Mouse (Mus musculus) forebrain, embryonic 10.5 days (tissue): ENCODE results near the gene Zfp93. TPM values are rescaled to one million over a fixed set of nuclear protein-coding genes. Genes with fewer than 3 reads are reported as not detected.
A peak's percentile ranks its signal among the peaks of the same experiment; 100 is the strongest.

Source experiments
- DNase-seq: peaks from one replicate; pipeline ENCODE4 v3.0.0-alpha.2; 2017; ENCODE audit warnings: low spot score; ENCODE audit errors: extremely low spot score
- H3K27ac ChIP-seq: fragments of 300-500 bp; sonication (generic); 2 replicates; pipeline ENCODE4 v1.5.1; 2016; ENCODE audit warnings: mild to moderate bottlenecking
- H3K27me3 ChIP-seq: fragments of 300-500 bp; sonication (generic); 2 replicates; pipeline ENCODE4 v1.6.1; 2016; ENCODE audit warnings: mild to moderate bottlenecking; ENCODE audit not compliant: poor library complexity, severe bottlenecking
- H3K36me3 ChIP-seq: fragments of 300-500 bp; sonication (generic); replicated peaks from 2 replicates; pipeline ENCODE4 v1.6.1; 2016; ENCODE audit warnings: mild to moderate bottlenecking, moderate library complexity
- H3K4me1 ChIP-seq: fragments of 300-500 bp; sonication (generic); 2 replicates; pipeline ENCODE4 v1.6.1; 2016
- H3K4me3 ChIP-seq: fragments of 300-500 bp; sonication (generic); 2 replicates; pipeline ENCODE4 v1.5.1; 2016; ENCODE audit warnings: mild to moderate bottlenecking, moderate library complexity
- H3K9me3 ChIP-seq: fragments of 300-500 bp; sonication (generic); 2 replicates; pipeline ENCODE4 v1.6.1; 2016; ENCODE audit warnings: mild to moderate bottlenecking, moderate library complexity
- WGBS: fragments of 180-500 bp; shearing (Covaris S2); methylation state at CpG from one replicate; pipeline ENCODE4 v1.1.7; 2016; 5-methylcytosine and 5-hydroxymethylcytosine counted together
- polyA plus RNA-seq: library from polyadenylated mRNA; unstranded; fragments of >200 nt; fragmentation: Nextera tagmentation; extraction: Ambion mirVana; gene quantifications from 2 replicates; pipeline ENCODE4 v1.2.1, GENCODE M21; 2016

Gene Zfp93
- polyA plus RNA-seq, 1 experiment from 2014 or later, result 7.1 TPM

- Histone ChIP-seq H3K4me1 (peaks cover 19% of the 10 kb centered on the region), H3K4me3 (no peak overlapping the region), H3K36me3 (peaks cover 75% of the 10 kb centered on the region), H3K27me3 (no peaks in the 10 kb centered on the region), H3K27ac (no peak overlapping the region), H3K9me3 (peaks cover 9% of the 10 kb centered on the region)
- 90% methylated on average over 7 of the region's 7 CpGs for WGBS
- DNase-seq, result no peak
Observed at GRCm38 (mm10) chr7:24295376-24295775, 25.2 kb downstream of the Zfp93 start.

DNA sequence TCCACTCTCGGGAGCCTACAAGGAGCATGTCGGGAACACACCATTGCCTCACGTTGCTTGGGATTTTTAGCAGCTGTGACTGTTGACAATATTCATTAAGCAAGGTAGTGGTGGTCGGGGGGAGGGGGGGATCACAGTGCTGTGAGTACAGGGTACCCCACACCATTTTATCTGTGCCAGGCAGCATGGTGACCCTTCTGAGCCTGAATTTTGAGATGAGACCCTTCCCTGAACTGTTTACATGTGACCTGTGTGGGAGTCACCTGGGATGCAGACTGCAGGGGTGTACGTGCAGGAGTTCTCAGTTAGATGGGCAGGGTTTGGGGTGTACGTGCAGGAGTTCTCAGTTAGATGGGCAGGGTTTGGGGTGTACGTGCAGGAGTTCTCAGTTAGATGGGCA, 26.2 kb downstream of the Zfp93 start:
- peaks cover 29% of the 10 kb centered on the region for H3K4me1 ChIP-seq
- no peaks in the 10 kb centered on the region for H3K27me3 ChIP-seq
- WGBS, result 93% methylated on average over 7 of the region's 7 CpGs
- DNase-seq, result no peak
- no peak overlapping the region for H3K27ac ChIP-seq
- H3K36me3 ChIP-seq, result peaks cover 65% of the 10 kb centered on the region
- H3K9me3 ChIP-seq, result peaks cover 5% of the 10 kb centered on the region
- no peak overlapping the region for H3K4me3 ChIP-seq

DNA sequence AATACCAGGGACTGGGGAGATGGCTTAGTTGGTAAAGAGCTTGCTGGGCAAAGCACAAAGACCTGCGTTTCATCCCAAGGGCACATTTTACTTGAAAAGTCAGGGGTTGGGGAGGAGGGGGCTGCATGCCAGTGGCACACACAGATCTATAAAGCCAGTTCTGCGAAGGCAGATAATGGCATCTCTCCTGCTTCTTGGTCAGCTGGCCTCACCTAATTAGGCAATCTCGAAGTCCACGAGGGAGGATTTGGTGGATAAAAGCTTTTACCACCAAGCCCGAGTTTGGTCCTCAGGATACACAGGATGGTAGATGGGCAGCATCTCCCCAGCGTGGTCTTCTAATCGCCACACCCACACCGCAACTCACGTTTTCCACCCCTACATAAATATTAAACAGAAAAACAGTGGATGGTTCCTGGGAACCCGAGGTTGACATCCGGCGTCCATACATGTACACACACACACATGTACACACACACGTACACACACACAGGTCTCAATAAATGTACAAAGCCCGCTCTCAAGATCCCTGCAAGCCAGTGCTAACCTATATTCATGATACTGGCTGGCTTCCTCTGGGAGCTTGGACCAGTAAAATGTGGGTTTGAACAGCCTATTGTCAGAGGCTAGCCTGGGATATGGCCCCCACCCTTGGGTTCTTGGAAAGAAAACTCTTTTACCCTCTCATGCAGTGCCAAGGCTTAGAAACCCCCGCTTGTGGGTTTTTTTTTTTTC, 27.3 kb downstream of the Zfp93 start:
- H3K4me1 ChIP-seq, result peaks cover 29% of the 10 kb centered on the region
- peak overlapping the region; percentile 81 for H3K4me3 ChIP-seq
- peaks cover 65% of the 10 kb centered on the region for H3K36me3 ChIP-seq
- H3K9me3 ChIP-seq, result no peaks in the 10 kb centered on the region; the same call in 1 of the 2 replicates
- WGBS, result 91% methylated on average over 15 of the region's 15 CpGs
- no peak overlapping the region for H3K27ac ChIP-seq
- no peaks in the 10 kb centered on the region for H3K27me3 ChIP-seq
- no peak for DNase-seq

DNA sequence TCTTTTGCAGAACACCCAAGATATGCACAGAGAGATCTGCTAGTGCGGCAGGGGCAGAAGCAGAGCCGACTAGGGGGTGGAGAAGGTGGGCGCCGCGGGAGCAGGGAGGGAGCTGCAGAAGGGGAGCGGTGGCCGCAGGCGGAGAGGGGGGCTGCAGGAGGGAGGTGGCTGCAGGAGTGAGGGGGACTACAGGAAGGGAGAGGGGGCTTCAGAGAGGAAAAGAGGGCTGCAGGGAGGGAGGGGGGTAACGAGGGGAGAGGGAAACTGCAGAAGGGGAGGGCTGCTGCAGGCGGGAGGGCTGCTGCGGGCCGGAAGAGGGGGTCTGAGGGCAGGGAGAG, 28.4 kb downstream of the Zfp93 start:
- Histone ChIP-seq H3K36me3 (peaks cover 65% of the 10 kb centered on the region), H3K4me1 (peaks cover 29% of the 10 kb centered on the region), H3K27ac (peak overlapping the region; percentile 94), H3K9me3 (no peaks in the 10 kb centered on the region; the same call in 1 of the 2 replicates), H3K4me3 (peak overlapping the region; percentile 81), H3K27me3 (no peaks in the 10 kb centered on the region)
- 1% methylated on average over 12 of the region's 12 CpGs for WGBS
- DNase-seq, result no peak

- H3K27me3 ChIP-seq, result no peaks in the 10 kb centered on the region
- under 1% methylated on average over 46 of the region's 47 CpGs for WGBS
- peak; percentile 86 for DNase-seq
- H3K4me1 ChIP-seq, result peaks cover 29% of the 10 kb centered on the region
- peaks cover 65% of the 10 kb centered on the region for H3K36me3 ChIP-seq
- H3K27ac ChIP-seq, result peak overlapping the region; percentile 94
- peak overlapping the region; percentile 81 for H3K4me3 ChIP-seq
- no peaks in the 10 kb centered on the region; the same call in 1 of the 2 replicates for H3K9me3 ChIP-seq
Observed at GRCm38 (mm10) chr7:24298973-24299708, 28.9 kb downstream of the Zfp93 start.

- Histone ChIP-seq H3K4me3 (peak overlapping the region; percentile 81), H3K27me3 (no peaks in the 10 kb centered on the region), H3K36me3 (peaks cover 64% of the 10 kb centered on the region), H3K9me3 (no peaks in the 10 kb centered on the region; the same call in 1 of the 2 replicates), H3K4me1 (peaks cover 29% of the 10 kb centered on the region), H3K27ac (peak overlapping the region; percentile 94)
- WGBS, result under 1% methylated on average over 18 of the region's 18 CpGs
- peak; percentile 37 for DNase-seq
Observed at GRCm38 (mm10) chr7:24299823-24300481, 29.7 kb downstream of the Zfp93 start.

DNA sequence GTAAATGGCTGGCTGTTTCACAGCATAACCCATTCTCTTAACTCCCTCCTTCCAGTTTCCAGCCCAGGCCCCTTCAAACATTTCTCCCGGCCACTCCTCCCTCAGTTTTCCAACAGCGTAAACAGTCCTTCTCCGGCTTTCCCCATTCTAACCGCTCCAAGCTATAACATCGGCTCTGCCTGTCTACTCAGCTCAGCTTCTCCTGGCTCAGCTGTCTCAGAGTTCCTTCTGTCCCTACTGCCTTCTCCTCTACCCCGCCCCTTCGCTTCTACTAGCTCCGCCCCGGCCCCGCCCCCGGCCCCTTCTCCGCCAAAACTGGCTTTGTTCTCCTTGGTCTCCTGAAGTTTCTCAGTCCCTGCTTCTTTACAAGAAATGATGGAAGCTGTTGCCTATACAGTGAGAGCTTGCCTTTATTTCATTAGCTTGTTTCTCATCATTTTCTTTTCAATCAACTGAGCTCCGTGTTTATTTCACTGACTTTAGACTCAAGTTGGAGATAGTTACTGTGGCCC, 30.6 kb downstream of the Zfp93 start, which contains the start of gene Zfp61:
Gene Zfp61 (minus strand): TSS at position 462 of the 512 bp plus-strand sequence.
- DNase-seq, result peak; percentile 87
- H3K4me1 ChIP-seq, result peaks cover 29% of the 10 kb centered on the region
- H3K36me3 ChIP-seq, result peaks cover 60% of the 10 kb centered on the region
- no peaks in the 10 kb centered on the region; the same call in 1 of the 2 replicates for H3K9me3 ChIP-seq
- 1% methylated on average over 13 of the region's 13 CpGs for WGBS
- H3K4me3 ChIP-seq, result peak within 1 kb of the TSS; percentile 81
- H3K27me3 ChIP-seq, result no peaks in the 10 kb centered on the region
- H3K27ac ChIP-seq, result peak within 1 kb of the TSS; percentile 94

GRCm38 (mm10) chr7:24315726-24316566, 45.7 kb downstream of the Zfp93 start:
- WGBS, result 31% methylated on average over 29 of the region's 29 CpGs
- H3K4me3 ChIP-seq, result peak overlapping the region; percentile 70
- DNase-seq, result no peak

DNA sequence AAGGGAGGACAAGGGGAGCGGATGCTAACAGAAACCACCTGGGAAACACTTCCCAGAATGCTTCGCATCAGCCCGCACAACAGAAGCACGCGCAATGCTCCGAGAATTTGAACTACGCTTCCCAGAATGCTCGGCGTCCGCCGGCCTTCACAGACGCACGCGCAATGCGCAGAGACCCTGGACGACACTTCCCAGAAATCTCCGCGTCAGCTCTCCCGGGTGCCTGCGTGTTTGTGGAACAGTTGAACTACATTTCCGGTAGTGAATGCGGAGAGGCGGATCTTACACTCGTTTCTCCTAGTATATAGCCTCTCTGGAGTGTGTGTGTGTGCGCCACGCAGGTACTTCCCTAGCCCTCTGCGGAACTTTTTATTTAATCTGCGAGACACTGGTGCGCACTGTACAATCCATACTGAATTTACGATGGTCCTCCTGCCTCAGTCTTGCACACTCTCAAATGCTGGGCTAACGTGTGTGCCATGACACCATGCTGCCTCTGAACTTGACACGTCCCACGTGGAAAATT, 46.4 kb downstream of the Zfp93 start, which contains the start of gene Zfp94:
Gene Zfp94 (minus strand): TSS at position 100 of the 526 bp plus-strand sequence.
- Histone ChIP-seq H3K4me1 (peaks cover 14% of the 10 kb centered on the region), H3K27ac (peak within 1 kb of the TSS; percentile 91), H3K36me3 (peaks cover 13% of the 10 kb centered on the region), H3K4me3 (peak within 1 kb of the TSS; percentile 70), H3K9me3 (no peaks in the 10 kb centered on the region), H3K27me3 (no peaks in the 10 kb centered on the region; the same call in 1 of the 2 replicates)
- peak; percentile 94 for DNase-seq
- WGBS, result under 1% methylated on average over 33 of the region's 33 CpGs

More at GRCm38 (mm10) chr7:24315726-24316566, 45.7 kb downstream of the Zfp93 start:
- Histone ChIP-seq H3K9me3 (no peaks in the 10 kb centered on the region), H3K4me1 (peaks cover 14% of the 10 kb centered on the region), H3K36me3 (peaks cover 20% of the 10 kb centered on the region), H3K27ac (peak overlapping the region; percentile 91), H3K27me3 (no peaks in the 10 kb centered on the region; the same call in 1 of the 2 replicates)

- DNase-seq, result no peak
- H3K4me3 ChIP-seq, result no peak overlapping the region
- H3K36me3 ChIP-seq, result no peaks in the 10 kb centered on the region
- no peak overlapping the region for H3K27ac ChIP-seq
- WGBS, result 75% methylated on average over 6 of the region's 6 CpGs
- H3K9me3 ChIP-seq, result peaks cover 16% of the 10 kb centered on the region
- peaks cover 14% of the 10 kb centered on the region for H3K4me1 ChIP-seq
- no peaks in the 10 kb centered on the region; the same call in 1 of the 2 replicates for H3K27me3 ChIP-seq
Observed at GRCm38 (mm10) chr7:24318942-24319341, 48.7 kb downstream of the Zfp93 start.

- no peak for DNase-seq
- WGBS, result 78% methylated on average over 4 of the region's 4 CpGs
- H3K4me1 ChIP-seq, result peaks cover 12% of the 10 kb centered on the region
- no peak overlapping the region for H3K27ac ChIP-seq
- H3K27me3 ChIP-seq, result no peaks in the 10 kb centered on the region; the same call in 1 of the 2 replicates
- H3K9me3 ChIP-seq, result peaks cover 26% of the 10 kb centered on the region
- H3K4me3 ChIP-seq, result no peak overlapping the region
- no peaks in the 10 kb centered on the region for H3K36me3 ChIP-seq
Observed at GRCm38 (mm10) chr7:24322593-24322992, 52.4 kb downstream of the Zfp93 start.
